Mouse (Mus musculus) liver, embryonic 14.5 days (tissue): ENCODE measurements around the gene Smc5.

Experiments used
- CTCF ChIP-seq: IDR thresholded peaks from 2 replicates; pipeline ENCODE4 v1.5.1; 2016; ENCODE audit warnings: antibody characterized with exemption, low read depth, control low read depth
- EP300 ChIP-seq: IDR thresholded peaks from 2 replicates; pipeline ENCODE4 v1.6.1; 2016; ENCODE audit warnings: antibody characterized with exemption, low read depth

DNA sequence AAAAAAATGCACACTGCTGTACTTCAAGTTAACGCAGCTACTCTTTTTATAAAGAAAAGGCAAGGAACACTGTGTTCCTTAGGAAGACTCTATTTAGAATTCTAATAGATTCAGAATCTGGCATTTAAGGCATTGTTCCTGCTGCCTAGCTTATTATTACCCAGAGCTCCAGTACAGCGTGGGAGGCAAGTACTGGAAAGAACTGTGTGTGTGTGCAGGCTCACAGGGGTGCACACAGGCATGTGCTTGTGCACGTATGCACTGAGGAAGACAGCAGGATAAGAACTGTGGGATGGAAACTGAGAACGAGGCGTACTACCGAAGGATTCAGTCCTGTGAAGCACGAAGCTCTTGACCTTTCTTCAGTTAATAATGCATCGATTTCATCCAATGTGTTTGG lies 59.4 kb downstream of the Smc5 start:
- TF ChIP-seq CTCF (no peak), EP300 (no peak)
